Mouse (Mus musculus): Measurements from ENCODE around the gene Fbrs. TPM values are rescaled to one million over a fixed set of nuclear protein-coding genes. Genes with fewer than 3 reads are reported as not detected.

Fbrs gene
- polyA plus RNA-seq, 1 experiment from 2014 or later: 18.5 TPM

- 97% methylated on average over 6 of the region's 7 CpGs for WGBS
- Histone ChIP-seq H3K27ac (ENCODE audit: low read length) (no peak overlapping the region), H3K4me2 (replicated peaks; ENCODE audit: low read depth, low read length) (no peak overlapping the region), H3K36me3 (ENCODE audit: control insufficient read depth, insufficient read depth, low read length) (peaks cover 51% of the 10 kb centered on the region), H3K4me3 (ENCODE audit: low read depth, low read length) (no peak overlapping the region), H3K27me3 (ENCODE audit: control insufficient read depth, insufficient read depth, low read length) (no peaks in the 10 kb centered on the region), H3K9me3 (ENCODE audit: control insufficient read depth, low read depth, low read length) (no peaks in the 10 kb centered on the region), H3K4me1 (ENCODE audit: control insufficient read depth, insufficient read depth, low read length) (peaks cover 6% of the 10 kb centered on the region; the same call in 1 of the 2 replicates), H3K9ac (replicated peaks; ENCODE audit: low read depth, low read length) (no peak overlapping the region)
- ATAC-seq (ENCODE audit: insufficient number of reproducible peaks, insufficient read depth, low FRiP score, low read depth): no peak
Observed at GRCm38 (mm10) chr7:127516344-127516743, 37.3 kb downstream of the Fbrs start.

- Histone ChIP-seq H3K4me3 (ENCODE audit: low read depth, low read length) (no peak within 1 kb of the TSS), H3K27me3 (ENCODE audit: control insufficient read depth, insufficient read depth, low read length) (no peaks in the 10 kb centered on the region), H3K4me2 (replicated peaks; ENCODE audit: low read depth, low read length) (no peak within 1 kb of the TSS), H3K9ac (replicated peaks; ENCODE audit: low read depth, low read length) (no peak within 1 kb of the TSS), H3K4me1 (ENCODE audit: control insufficient read depth, insufficient read depth, low read length) (no peaks in the 10 kb centered on the region), H3K9me3 (ENCODE audit: control insufficient read depth, low read depth, low read length) (no peaks in the 10 kb centered on the region), H3K36me3 (ENCODE audit: control insufficient read depth, insufficient read depth, low read length) (peaks cover 75% of the 10 kb centered on the region), H3K27ac (ENCODE audit: low read length) (no peak within 1 kb of the TSS)
- WGBS: 88% methylated on average over 3 of the region's 3 CpGs
- ATAC-seq (ENCODE audit: insufficient number of reproducible peaks, insufficient read depth, low FRiP score, low read depth): no peak
Observed at GRCm38 (mm10) chr7:127519284-127519683, 40.3 kb downstream of the Fbrs start, which contains the start of gene Gm42715. Gene Gm42715 (plus strand): TSS chr7:127519584.

Small RNA genes within 50 kb of the gene (microRNA-seq; reads per million reads assigned to microRNA genes)
- gene Gm47278: not detected
- not detected for gene Mir7060

Other genes with a start within 250 kb of the Fbrs start
- gene Zfp553, start 246.1 kb upstream of the Fbrs start, polyA plus RNA-seq (2014; fragmentation: Nextera tagmentation; extraction: Ambion mirVana): 22.9 and 24.4 TPM in 2 replicates
- 14.9 and 16.5 TPM in 2 replicates for gene Sept1, start 246.1 kb upstream of the Fbrs start, polyA plus RNA-seq (2014; fragmentation: Nextera tagmentation; extraction: Ambion mirVana)
- gene Zfp771, start 234.9 kb upstream of the Fbrs start, polyA plus RNA-seq (2014; fragmentation: Nextera tagmentation; extraction: Ambion mirVana): 54.9 and 55.2 TPM in 2 replicates
- 175 and 202 TPM in 2 replicates for gene Dctpp1, start 218.5 kb upstream of the Fbrs start, polyA plus RNA-seq (2014; fragmentation: Nextera tagmentation; extraction: Ambion mirVana)
- gene Sephs2, start 205.1 kb upstream of the Fbrs start, polyA plus RNA-seq (2014; fragmentation: Nextera tagmentation; extraction: Ambion mirVana): 97.3 and 114 TPM in 2 replicates
- 0.91 and 1.0 TPM in 2 replicates for gene Itgal, start 182.9 kb upstream of the Fbrs start, polyA plus RNA-seq (2014; fragmentation: Nextera tagmentation; extraction: Ambion mirVana)
- 4.6 and 4.7 TPM in 2 replicates for gene Zfp768, start 133.6 kb upstream of the Fbrs start, polyA plus RNA-seq (2014; fragmentation: Nextera tagmentation; extraction: Ambion mirVana)
- gene Zfp747, start 103.1 kb upstream of the Fbrs start, polyA plus RNA-seq (2014; fragmentation: Nextera tagmentation; extraction: Ambion mirVana): 8.1 and 9.4 TPM in 2 replicates
- gene 9130019O22Rik, start 92.0 kb upstream of the Fbrs start, polyA plus RNA-seq (2014; fragmentation: Nextera tagmentation; extraction: Ambion mirVana): 6.7 and 7.1 TPM in 2 replicates
- gene E430018J23Rik, start 85.6 kb upstream of the Fbrs start, polyA plus RNA-seq (2014; fragmentation: Nextera tagmentation; extraction: Ambion mirVana): 8.0 and 9.7 TPM in 2 replicates
- gene Zfp764, start 72.4 kb upstream of the Fbrs start, polyA plus RNA-seq (2014; fragmentation: Nextera tagmentation; extraction: Ambion mirVana): 10.3 and 12.0 TPM in 2 replicates
- 25.0 and 26.3 TPM in 2 replicates for gene Zfp688, start 57.1 kb upstream of the Fbrs start, polyA plus RNA-seq (2014; fragmentation: Nextera tagmentation; extraction: Ambion mirVana)
- gene Zfp689, start 30.0 kb upstream of the Fbrs start, polyA plus RNA-seq (2014; fragmentation: Nextera tagmentation; extraction: Ambion mirVana): 7.9 and 9.1 TPM in 2 replicates
- gene Prr14, start 19.6 kb upstream of the Fbrs start, polyA plus RNA-seq (2014; fragmentation: Nextera tagmentation; extraction: Ambion mirVana): 49.9 and 55.0 TPM in 2 replicates
- gene Srcap, start 32.8 kb downstream of the Fbrs start, polyA plus RNA-seq (2014; fragmentation: Nextera tagmentation; extraction: Ambion mirVana): 60.5 and 65.2 TPM in 2 replicates
- 20.8 and 22.1 TPM in 2 replicates for gene Gm42715, start 40.4 kb downstream of the Fbrs start, polyA plus RNA-seq (2014; fragmentation: Nextera tagmentation; extraction: Ambion mirVana)
- gene Tmem265, start 82.2 kb downstream of the Fbrs start, polyA plus RNA-seq (2014; fragmentation: Nextera tagmentation; extraction: Ambion mirVana): 7.2 and 11.3 TPM in 2 replicates
- gene Phkg2, start 94.1 kb downstream of the Fbrs start, polyA plus RNA-seq (2014; fragmentation: Nextera tagmentation; extraction: Ambion mirVana): 46.4 and 47.4 TPM in 2 replicates
- gene Ccdc189, start 109.4 kb downstream of the Fbrs start, polyA plus RNA-seq (2014; fragmentation: Nextera tagmentation; extraction: Ambion mirVana): 7.8 and 8.2 TPM in 2 replicates
- gene Rnf40, start 109.6 kb downstream of the Fbrs start, polyA plus RNA-seq (2014; fragmentation: Nextera tagmentation; extraction: Ambion mirVana): 37.0 and 39.9 TPM in 2 replicates
- gene Zfp629, start 136.6 kb downstream of the Fbrs start, polyA plus RNA-seq (2014; fragmentation: Nextera tagmentation; extraction: Ambion mirVana): 16.0 and 17.2 TPM in 2 replicates
- gene Bcl7c, start 229.7 kb downstream of the Fbrs start, polyA plus RNA-seq (2014; fragmentation: Nextera tagmentation; extraction: Ambion mirVana): 57.8 and 65.2 TPM in 2 replicates
- gene Ctf1, start 233.5 kb downstream of the Fbrs start, polyA plus RNA-seq (2014; fragmentation: Nextera tagmentation; extraction: Ambion mirVana): 20.1 and 22.1 TPM in 2 replicates